Mouse (Mus musculus): Measurements from ENCODE around the gene Vrk1. TPM values are rescaled to one million over a fixed set of nuclear protein-coding genes. Genes with fewer than 3 reads are reported as not detected.

Gene Vrk1
- total RNA-seq, 2 experiments from 2014 or later = 15.2 to 16.8 TPM

- intact Hi-C loops (cut with DNase I) = no loop called here
- no peak for DNase-seq (ENCODE audit: low spot score in 2 of 2)
Observed at GRCm38 (mm10) chr12:105995940-105996339, 14.1 kb upstream of the Vrk1 start.

DNA sequence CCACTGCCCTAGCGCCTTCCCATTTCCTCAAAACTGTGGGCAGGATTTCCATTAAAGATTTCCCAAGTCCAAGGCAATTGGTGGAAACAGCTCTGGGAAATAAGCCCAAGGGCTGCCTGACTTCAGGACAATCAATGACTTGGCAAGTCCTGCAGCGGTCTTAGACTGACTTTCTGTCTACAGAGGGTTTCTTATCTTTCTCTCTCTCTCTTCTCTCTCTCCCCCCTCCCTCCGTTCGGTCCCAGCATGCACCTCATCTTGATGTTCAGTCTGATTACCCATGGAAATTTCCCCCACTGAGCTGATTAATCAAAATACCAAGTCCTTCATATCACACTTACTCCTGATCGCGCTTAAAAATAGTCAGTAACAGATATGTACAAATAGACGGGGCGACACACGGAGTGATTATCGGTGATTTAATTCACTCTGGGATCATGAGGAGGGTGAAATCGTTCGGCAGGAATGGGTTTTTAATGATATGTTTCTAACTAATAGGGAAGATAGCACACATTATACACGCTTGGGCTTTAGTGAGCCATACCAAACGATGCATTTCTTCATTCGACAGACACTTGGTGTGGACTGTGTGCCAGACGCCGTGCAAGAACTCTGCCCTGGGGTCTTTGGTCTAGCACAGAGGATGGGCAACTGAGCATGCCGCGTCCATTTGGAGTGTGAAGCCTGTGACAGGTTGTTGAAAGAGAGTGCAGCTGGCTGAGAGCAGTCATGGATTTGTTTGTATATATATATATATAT is 12.8 kb upstream of the Vrk1 start:
- DNase-seq (ENCODE audit: low spot score in 2 of 2) = no peak
- intact Hi-C loops (cut with DNase I) = no loop called here

DNA sequence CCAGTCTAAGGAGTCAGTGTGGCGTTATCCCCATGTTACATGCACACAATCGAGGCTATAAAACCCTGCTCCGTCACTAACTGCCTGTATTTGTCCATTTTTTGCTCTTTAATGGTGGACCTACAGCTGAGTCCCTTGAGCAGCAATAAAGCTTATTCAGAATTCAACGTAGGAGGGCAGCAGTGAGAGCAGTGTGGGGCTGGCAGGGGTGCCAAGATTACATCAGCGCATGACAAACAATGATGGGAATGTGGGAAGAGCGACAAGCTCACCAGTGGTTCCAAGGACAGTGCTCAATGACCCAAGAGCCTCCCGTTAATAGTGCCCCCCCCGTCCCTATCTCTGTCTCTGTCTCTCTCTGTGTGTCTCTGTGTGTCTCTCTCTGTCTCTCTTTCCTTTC is 8.3 kb upstream of the Vrk1 start:
- intact Hi-C loops (cut with DNase I) = no loop called here
- DNase-seq (ENCODE audit: low spot score in 2 of 2) = no peak

DNA sequence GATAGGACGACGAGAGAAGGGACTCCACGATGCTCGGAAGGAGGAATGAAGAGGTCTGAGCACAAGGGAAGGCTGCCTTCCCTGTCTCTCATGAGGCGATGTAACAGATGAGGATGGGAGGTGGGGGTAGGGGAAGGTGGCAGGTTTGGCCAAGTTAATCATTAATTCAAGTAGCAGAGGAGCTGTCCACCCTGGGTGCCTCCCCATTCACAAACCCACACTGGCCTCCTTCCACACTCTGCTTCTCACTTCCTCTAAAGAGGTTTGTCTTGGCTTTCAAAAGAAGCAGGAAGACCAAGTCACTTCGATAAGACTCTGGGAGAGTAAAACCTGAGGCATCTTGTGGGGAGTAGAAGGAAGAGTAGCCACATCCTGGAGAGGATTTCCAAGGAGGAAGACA is 5.3 kb upstream of the Vrk1 start:
- no peak for DNase-seq (ENCODE audit: low spot score in 2 of 2)
- intact Hi-C loops (cut with DNase I) = no loop called here

GRCm38 (mm10) chr12:106006218-106006617 is 3.8 kb upstream of the Vrk1 start:
- DNase-seq (ENCODE audit: low spot score in 2 of 2) = no peak
- intact Hi-C loops (cut with DNase I) = no loop called here

GRCm38 (mm10) chr12:106008348-106009050 is 1.5 kb upstream of the Vrk1 start:
- intact Hi-C loops (cut with DNase I) = no loop called here
- peak; percentile 70 to 74 for DNase-seq (ENCODE audit: low spot score in 2 of 2)

DNA sequence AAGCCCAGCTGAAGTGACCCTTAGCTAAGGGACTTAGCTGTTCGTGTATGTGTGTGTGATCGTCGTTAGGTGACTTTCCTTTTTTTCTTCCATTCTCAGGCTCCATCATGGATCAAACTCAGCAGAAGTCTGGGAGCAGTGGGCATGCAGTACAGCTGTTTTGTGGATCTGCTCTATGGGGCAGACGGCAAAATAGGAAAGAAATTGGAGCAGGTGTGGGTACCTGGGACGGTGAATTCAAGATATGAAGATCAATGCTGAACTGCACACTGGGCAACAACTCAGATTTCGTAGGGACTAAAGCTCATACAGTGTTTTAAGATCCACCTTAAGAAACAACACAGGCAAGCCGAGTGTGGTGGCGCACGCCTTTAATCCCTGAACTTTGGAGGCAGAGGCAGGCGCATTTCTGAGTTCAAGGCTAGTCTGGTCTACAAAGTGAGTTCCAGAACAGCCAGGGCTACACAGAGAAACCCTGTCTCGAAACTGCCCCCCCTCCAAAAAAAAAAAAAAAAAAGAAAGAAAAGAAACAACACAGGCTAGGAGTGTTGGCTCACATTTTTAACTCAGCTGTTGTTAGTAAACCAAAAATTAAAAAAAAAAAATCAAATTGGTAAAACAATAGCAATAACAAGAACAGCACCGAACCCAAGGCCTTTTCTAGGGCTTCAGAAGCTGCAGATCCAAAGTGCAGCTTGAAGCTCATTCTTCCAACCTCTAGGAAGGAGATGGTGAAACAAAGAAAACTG is 732 bp upstream of the Vrk1 start:
- intact Hi-C loops (cut with DNase I) = no loop called here
- no peak for DNase-seq (ENCODE audit: low spot score in 2 of 2)

DNA sequence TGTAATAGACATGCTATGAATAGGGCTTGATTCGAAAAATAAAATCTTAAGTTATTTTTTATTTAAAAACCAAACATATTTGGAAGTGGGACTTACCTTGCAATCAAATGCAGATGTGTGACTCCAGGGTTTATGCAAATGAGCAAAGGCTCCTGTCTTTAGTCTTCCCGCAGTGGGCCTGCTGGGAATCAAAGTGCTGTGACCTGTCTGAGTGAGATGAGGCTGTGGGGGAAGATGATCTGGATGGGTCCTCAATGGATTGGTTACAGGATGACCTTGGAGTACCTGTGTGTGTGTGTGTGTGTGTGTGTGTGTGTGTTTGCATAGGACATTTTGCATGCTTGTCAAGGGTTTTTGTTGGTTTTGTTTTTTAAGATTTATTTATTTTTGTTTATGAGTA is 2.1 kb downstream of the Vrk1 start:
- DNase-seq (ENCODE audit: low spot score in 2 of 2) = no peak
- intact Hi-C loops (cut with DNase I) = no loop called here

GRCm38 (mm10) chr12:106016265-106017012 is 6.4 kb downstream of the Vrk1 start:
- intact Hi-C loops (cut with DNase I) = no loop called here

DNA sequence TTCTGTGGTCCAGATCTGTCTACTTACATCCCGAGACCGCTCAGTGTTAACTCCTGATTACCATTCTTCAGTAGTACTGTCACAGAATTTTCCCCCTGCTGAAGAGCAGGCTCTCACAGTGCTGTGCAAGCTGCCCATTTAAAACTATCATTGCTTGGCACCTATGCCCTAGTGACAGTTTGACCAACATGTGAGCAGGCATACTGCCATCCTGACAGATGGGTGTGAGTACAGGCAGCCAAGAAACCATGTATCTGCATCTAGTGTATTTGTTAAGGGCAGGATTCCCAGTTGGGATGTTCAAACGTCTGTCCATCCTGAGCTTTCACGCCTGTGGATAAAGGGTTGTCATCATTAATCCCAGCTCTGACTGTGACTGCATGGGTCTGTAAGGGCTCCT is 10.0 kb downstream of the Vrk1 start:
- intact Hi-C loops (cut with DNase I) = no loop called here
- no peak for DNase-seq (ENCODE audit: low spot score in 2 of 2)

More at GRCm38 (mm10) chr12:106016265-106017012, 6.4 kb downstream of the Vrk1 start:
- DNase-seq (ENCODE audit: low spot score in 2 of 2) = no peak

GRCm38 (mm10) chr12:106023652-106024051 is 13.6 kb downstream of the Vrk1 start:
- intact Hi-C loops (cut with DNase I) = no loop called here

DNA sequence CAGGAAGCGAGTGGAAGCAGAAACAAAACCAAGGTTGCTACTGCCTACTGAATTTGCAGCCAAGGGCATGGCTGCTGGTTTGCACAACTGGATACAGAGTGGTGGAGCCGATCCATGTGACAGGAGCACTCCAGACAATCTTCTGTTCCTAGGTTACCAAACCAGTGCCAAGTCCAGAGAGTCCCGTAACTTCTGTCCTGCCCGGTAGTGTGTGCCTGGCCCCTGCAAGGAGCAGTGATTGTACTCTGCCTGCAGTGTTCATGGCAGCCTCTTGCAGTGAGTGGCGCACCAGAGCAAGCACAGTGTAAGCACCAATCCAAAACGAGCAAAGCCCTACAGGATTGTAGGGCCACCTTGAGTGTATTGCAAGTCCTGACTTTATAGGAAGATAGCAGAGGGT is 15.4 kb downstream of the Vrk1 start:
- intact Hi-C loops (cut with DNase I) = no loop called here
- DNase-seq (ENCODE audit: low spot score in 2 of 2) = no peak

More at GRCm38 (mm10) chr12:106023652-106024051, 13.6 kb downstream of the Vrk1 start:
- no peak for DNase-seq (ENCODE audit: low spot score in 2 of 2)

- intact Hi-C loops (cut with DNase I) = no loop called here
- no peak for DNase-seq (ENCODE audit: low spot score in 2 of 2)
Observed at GRCm38 (mm10) chr12:106026385-106027134, 16.5 kb downstream of the Vrk1 start.

DNA sequence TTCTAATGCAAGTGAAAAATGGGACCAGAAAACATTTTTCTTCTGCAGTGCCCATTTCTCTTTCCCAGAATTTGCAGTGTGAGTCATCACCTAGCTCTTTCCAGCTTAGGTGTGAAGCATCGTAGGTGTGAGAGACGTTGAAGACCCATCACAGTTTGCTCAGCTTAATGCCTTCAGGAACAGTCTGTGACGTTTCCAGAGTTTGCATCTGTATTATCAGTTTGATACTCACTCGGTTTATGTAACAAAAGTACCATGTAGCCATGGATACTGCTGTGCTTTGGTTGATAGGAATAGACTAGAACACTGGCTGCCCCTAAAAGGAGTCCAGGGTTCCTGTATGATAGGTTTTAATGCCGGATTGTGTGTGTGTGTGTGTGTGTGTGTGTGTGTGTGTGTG is 17.3 kb downstream of the Vrk1 start:
- peak in 1 of 2 experiments; percentile 38 for DNase-seq (ENCODE audit: low spot score in 2 of 2)
- intact Hi-C loops (cut with DNase I) = no loop called here

GRCm38 (mm10) chr12:106029582-106029981 is 19.6 kb downstream of the Vrk1 start:
- no peak for DNase-seq (ENCODE audit: low spot score in 2 of 2)
- intact Hi-C loops (cut with DNase I) = no loop called here

DNA sequence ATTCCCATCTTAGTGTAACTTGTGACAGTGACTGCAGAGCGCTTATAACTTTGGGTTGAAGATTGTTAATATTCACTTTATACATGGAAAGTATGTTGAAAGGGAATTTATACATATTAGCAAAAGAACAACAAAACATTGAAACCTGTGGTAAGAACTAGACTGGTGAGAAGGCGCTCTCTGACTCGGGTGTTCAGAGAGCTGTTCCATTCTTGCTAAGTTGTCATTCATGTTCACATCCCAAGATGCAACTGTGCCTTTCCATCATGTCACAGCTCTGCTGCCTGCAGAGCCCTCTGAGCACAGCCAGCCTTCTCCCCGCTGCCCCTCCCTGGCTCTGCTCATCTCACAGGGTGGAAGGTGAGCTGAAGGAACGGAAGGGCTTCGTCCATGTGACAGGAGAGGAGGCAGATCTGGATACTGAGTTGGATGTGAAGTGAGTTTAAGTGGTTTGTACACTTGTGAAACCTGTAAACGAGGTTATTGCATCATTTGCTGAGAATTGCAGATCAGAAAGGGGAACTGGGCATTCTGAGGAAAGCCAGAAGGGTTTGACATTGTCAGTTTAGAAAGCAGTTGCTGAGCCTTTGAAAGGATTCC is 20.2 kb downstream of the Vrk1 start:
- intact Hi-C loops (cut with DNase I) = no loop called here

GRCm38 (mm10) chr12:106030796-106031195 is 20.8 kb downstream of the Vrk1 start:
- DNase-seq (ENCODE audit: low spot score in 2 of 2) = no peak
- intact Hi-C loops (cut with DNase I) = no loop called here

More for the DNA sequence above, 20.2 kb downstream of the Vrk1 start:
- no peak for DNase-seq (ENCODE audit: low spot score in 2 of 2)

GRCm38 (mm10) chr12:106031916-106032315 is 21.9 kb downstream of the Vrk1 start:
- intact Hi-C loops (cut with DNase I) = no loop called here
- DNase-seq (ENCODE audit: low spot score in 2 of 2) = no peak

DNA sequence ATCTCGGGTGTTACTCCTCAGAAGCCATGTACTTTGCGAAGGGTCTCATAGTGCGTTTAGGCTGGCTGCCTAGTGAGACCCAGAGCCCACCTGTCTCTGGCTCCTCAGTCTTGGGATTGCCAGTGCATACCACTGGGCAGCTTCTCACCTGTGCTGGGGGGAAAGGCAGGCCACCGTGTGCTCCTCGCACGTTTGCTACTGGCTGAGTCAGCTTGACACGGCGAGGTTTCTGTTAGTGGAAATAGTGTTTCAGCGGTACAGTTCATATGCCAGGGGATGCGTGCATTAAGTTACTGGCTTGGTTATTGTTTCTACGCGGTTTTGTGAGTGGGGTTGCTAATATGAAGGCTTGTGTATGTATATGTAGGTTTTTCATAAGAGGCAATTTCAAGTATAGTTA is 22.3 kb downstream of the Vrk1 start:
- intact Hi-C loops (cut with DNase I) = no loop called here
- DNase-seq (ENCODE audit: low spot score in 2 of 2) = no peak
